Mouse (Mus musculus): Measurements from ENCODE around the gene Cask.

The Cask gene

DNA sequence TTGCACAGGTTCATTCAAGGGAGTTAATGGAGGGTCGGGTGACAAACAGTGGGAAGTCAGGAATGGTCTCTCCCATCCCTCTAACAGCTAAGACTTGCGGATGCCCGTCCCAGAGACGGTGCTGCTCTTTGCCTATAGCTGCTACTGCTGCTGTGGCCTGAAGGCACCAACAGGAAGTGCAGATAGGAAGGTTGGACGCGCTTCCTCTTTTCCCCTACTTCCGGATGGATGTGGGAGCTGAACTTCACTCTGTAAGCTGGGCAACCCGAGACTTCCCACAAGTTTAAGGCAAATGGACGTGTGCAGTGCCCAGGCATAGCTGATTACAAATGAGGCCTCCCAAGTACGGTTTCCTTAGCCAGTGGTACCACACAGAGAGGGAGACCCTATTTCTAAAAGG is 333.1 kb downstream of the Cask start:
- Histone ChIP-seq H3K36me3 (ENCODE audit: insufficient read depth, low read length) (no peaks in the 10 kb centered on the region), H3K4me1 (replicated peaks; ENCODE audit: low read depth, low read length) (no peaks in the 10 kb centered on the region), H3K4me3 (replicated peaks; ENCODE audit: low read length) (no peak overlapping the region), H3K27me3 (ENCODE audit: insufficient read depth, low read length) (no peaks in the 10 kb centered on the region), H3K9me3 (ENCODE audit: low read length) (no peaks in the 10 kb centered on the region)
- TF ChIP-seq CTCF (conservative IDR thresholded peaks at IDR 0.05; ENCODE audit: low read length), result no peak
- no peak for TF ChIP-seq POU5F1 (IDR thresholded peaks at IDR 0.05; ENCODE audit: borderline replicate concordance, low read length)

DNA sequence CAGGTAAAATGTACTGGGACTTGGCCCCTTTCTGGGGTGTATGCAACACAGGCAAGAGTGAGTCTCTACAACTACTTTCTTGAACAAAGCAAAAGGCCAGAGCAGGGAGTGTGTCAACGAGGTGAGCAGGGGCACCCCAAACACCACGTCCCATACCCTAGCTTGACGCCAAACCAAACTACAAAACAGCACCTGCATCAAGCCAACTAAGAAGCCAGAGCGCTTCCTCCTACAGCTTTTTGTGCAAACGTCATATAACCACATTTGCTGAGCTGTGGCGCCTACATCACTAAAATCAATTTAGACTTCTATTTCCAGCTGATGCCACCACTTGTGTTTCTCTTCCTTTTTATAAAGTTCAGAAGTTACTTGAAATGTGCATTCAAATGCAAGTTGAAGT is 334.7 kb downstream of the Cask start:
- no peaks in the 10 kb centered on the region for H3K36me3 ChIP-seq (ENCODE audit: insufficient read depth, low read length)
- no peaks in the 10 kb centered on the region for H3K4me1 ChIP-seq (replicated peaks; ENCODE audit: low read depth, low read length)
- no peaks in the 10 kb centered on the region for H3K27me3 ChIP-seq (ENCODE audit: insufficient read depth, low read length)
- TF ChIP-seq CTCF (conservative IDR thresholded peaks at IDR 0.05; ENCODE audit: low read length) (no peak), POU5F1 (IDR thresholded peaks at IDR 0.05; ENCODE audit: borderline replicate concordance, low read length) (no peak), NANOG (IDR thresholded peaks at IDR 0.05; ENCODE audit: borderline replicate concordance, low read length) (no peak)
- no peak overlapping the region for H3K4me3 ChIP-seq (replicated peaks; ENCODE audit: low read length)
- no peaks in the 10 kb centered on the region for H3K9me3 ChIP-seq (ENCODE audit: low read length)

DNA sequence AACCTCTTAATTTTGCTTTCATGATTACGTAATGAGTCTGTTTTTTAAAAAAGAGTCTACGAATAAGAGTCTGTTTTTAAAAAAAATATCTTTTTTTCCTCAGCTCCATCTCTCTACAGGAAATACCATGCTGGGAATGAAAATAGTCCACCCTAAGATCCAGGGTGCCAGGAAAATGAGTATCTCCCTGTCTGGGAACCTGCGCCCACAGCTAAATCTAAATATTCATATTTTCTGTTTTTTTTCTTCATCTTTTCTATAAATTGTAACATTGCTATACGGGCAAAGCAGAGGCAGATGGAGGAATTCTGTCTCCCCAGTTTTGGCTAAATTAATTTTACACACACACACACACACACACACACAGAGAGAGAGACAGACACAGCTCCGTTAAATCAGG is 337.3 kb downstream of the Cask start:
- Histone ChIP-seq H3K36me3 (ENCODE audit: insufficient read depth, low read length) (no peaks in the 10 kb centered on the region), H3K27me3 (ENCODE audit: insufficient read depth, low read length) (no peaks in the 10 kb centered on the region), H3K4me1 (replicated peaks; ENCODE audit: low read depth, low read length) (no peaks in the 10 kb centered on the region), H3K4me3 (replicated peaks; ENCODE audit: low read length) (no peak overlapping the region), H3K9me3 (ENCODE audit: low read length) (no peaks in the 10 kb centered on the region)
- TF ChIP-seq CTCF (conservative IDR thresholded peaks at IDR 0.05; ENCODE audit: low read length) (no peak), POU5F1 (IDR thresholded peaks at IDR 0.05; ENCODE audit: borderline replicate concordance, low read length) (no peak), NANOG (IDR thresholded peaks at IDR 0.05; ENCODE audit: borderline replicate concordance, low read length) (no peak)

DNA sequence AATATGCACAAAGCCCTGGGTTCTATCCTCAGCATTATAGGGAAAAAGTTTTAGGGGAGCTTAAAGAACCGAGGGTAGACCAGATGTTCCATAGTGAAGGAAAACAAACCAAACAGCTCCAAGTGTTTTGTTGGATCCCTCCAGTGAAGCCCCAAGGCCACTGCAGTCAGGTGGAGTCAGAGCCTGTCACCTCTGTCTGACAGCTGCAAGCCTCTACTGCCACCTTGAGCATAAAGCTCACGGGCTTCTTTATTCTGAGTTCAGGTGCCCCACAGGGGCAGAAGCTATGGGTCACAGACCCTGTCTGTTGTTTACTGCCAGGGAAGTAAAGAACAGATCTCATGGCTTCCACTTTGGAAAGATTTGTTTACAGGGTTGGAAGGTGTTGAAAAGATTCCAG is 338.0 kb downstream of the Cask start:
- Histone ChIP-seq H3K27me3 (ENCODE audit: insufficient read depth, low read length) (no peaks in the 10 kb centered on the region), H3K4me1 (replicated peaks; ENCODE audit: low read depth, low read length) (no peaks in the 10 kb centered on the region)
- TF ChIP-seq NANOG (IDR thresholded peaks at IDR 0.05; ENCODE audit: borderline replicate concordance, low read length) (no peak), POU5F1 (IDR thresholded peaks at IDR 0.05; ENCODE audit: borderline replicate concordance, low read length) (no peak), CTCF (conservative IDR thresholded peaks at IDR 0.05; ENCODE audit: low read length) (no peak)

DNA sequence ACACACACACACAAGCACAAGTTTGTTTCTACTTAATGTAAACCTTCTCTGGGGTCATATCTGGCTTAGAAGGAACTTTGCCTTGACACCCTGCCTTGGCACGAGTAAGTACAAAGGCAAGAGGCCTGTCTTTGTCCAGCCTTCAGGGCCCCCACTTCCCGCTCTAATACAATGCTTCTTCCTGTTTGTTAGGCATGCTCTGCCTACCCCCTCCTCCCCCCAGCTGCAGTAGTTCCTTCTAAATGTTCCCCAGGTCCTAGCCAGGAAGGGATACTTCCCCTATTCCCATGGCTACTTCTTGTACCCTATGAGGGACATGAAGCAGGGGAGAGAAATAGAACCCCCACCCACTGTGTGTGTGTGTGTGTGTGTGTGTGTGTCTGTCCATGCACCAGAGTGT is 344.8 kb downstream of the Cask start:
- H3K27me3 ChIP-seq (ENCODE audit: insufficient read depth, low read length), result no peaks in the 10 kb centered on the region
- peaks cover 6% of the 10 kb centered on the region; the same call in 1 of the 2 replicates for H3K4me1 ChIP-seq (replicated peaks; ENCODE audit: low read depth, low read length)
- TF ChIP-seq CTCF (conservative IDR thresholded peaks at IDR 0.05; ENCODE audit: low read length) (no peak), POU5F1 (IDR thresholded peaks at IDR 0.05; ENCODE audit: borderline replicate concordance, low read length) (no peak), NANOG (IDR thresholded peaks at IDR 0.05; ENCODE audit: borderline replicate concordance, low read length) (no peak)
- H3K4me3 ChIP-seq (replicated peaks; ENCODE audit: low read length), result no peak overlapping the region
- H3K9me3 ChIP-seq (ENCODE audit: low read length), result no peaks in the 10 kb centered on the region
- H3K36me3 ChIP-seq (ENCODE audit: insufficient read depth, low read length), result no peaks in the 10 kb centered on the region

More for the DNA sequence above, 338.0 kb downstream of the Cask start:
- Histone ChIP-seq H3K36me3 (ENCODE audit: insufficient read depth, low read length) (no peaks in the 10 kb centered on the region), H3K4me3 (replicated peaks; ENCODE audit: low read length) (no peak overlapping the region), H3K9me3 (ENCODE audit: low read length) (no peaks in the 10 kb centered on the region)

DNA sequence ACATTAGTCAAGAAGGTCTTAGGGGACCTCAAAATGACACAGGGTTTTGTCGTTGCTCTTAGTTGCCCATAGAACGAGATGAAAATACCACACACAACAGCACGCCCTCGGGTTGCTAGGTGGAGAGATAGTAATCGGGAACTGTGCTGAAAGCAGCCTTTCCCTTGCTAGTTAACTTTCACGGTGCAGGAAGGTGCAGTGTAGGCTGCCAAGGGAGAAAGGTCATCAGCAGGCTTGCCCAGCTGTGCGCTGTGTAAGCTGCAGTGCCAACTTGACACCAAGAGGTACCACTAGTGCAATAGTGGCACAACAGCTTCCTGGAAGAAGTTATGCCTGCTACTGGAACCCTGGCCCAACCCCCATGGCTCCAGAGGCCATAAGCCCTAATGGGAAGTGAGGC is 346.8 kb downstream of the Cask start:
- peaks cover 6% of the 10 kb centered on the region; the same call in 1 of the 2 replicates for H3K4me1 ChIP-seq (replicated peaks; ENCODE audit: low read depth, low read length)
- H3K4me3 ChIP-seq (replicated peaks; ENCODE audit: low read length), result no peak overlapping the region
- H3K36me3 ChIP-seq (ENCODE audit: insufficient read depth, low read length), result no peaks in the 10 kb centered on the region
- H3K9me3 ChIP-seq (ENCODE audit: low read length), result no peaks in the 10 kb centered on the region
- no peaks in the 10 kb centered on the region for H3K27me3 ChIP-seq (ENCODE audit: insufficient read depth, low read length)
- TF ChIP-seq CTCF (conservative IDR thresholded peaks at IDR 0.05; ENCODE audit: low read length) (no peak), NANOG (IDR thresholded peaks at IDR 0.05; ENCODE audit: borderline replicate concordance, low read length) (no peak)

DNA sequence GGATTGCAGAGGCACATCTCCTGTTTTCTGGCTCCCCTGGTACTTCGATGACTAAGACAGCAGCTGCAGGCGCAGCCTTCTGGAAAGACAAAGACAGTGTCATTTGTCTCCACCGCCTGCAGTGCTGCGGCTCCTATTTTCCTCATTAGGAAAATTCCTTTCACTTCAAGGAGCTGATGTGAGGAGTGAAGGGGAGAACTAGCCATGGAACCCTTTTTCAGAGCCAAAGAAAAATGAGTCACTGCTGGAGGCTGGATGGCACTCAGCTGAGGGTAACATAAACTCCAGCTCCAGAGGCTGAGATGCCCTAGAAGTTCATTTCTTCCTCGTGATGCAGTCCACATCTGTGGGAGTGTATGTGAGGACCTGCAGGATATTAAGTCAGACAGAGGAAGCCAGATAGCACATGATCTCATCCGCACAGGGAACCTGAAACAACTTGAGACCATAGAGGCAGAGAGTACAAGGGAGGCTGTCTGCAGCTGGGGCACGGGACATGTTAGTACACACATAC is 348.2 kb downstream of the Cask start:
- no peaks in the 10 kb centered on the region for H3K9me3 ChIP-seq (ENCODE audit: low read length)
- no peak overlapping the region for H3K4me3 ChIP-seq (replicated peaks; ENCODE audit: low read length)
- H3K36me3 ChIP-seq (ENCODE audit: insufficient read depth, low read length), result no peaks in the 10 kb centered on the region
- peaks cover 6% of the 10 kb centered on the region; the same call in 1 of the 2 replicates for H3K4me1 ChIP-seq (replicated peaks; ENCODE audit: low read depth, low read length)
- H3K27me3 ChIP-seq (ENCODE audit: insufficient read depth, low read length), result no peaks in the 10 kb centered on the region
- no peak for TF ChIP-seq NANOG (IDR thresholded peaks at IDR 0.05; ENCODE audit: borderline replicate concordance, low read length)
- no peak for TF ChIP-seq POU5F1 (IDR thresholded peaks at IDR 0.05; ENCODE audit: borderline replicate concordance, low read length)
- no peak for TF ChIP-seq CTCF (conservative IDR thresholded peaks at IDR 0.05; ENCODE audit: low read length)

DNA sequence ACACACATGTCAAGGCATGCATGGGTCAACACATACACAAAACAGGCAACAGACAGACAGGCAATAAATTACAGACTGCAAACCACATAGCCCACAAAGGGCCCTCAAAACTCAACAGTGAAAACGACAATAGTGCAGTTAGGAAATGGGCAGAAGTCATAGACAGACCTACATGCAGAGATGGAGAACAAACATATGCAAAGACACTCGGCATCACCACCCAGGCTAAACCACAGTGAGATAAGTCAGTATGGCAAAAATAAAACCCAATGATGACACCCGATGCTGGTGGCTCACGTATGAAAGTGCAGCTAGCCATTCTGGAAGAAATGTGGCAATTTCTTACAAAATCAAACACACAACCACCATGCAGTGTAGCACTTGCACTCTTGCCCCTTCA is 350.9 kb downstream of the Cask start:
- TF ChIP-seq POU5F1 (IDR thresholded peaks at IDR 0.05; ENCODE audit: borderline replicate concordance, low read length), result no peak
- no peak for TF ChIP-seq CTCF (conservative IDR thresholded peaks at IDR 0.05; ENCODE audit: low read length)
- TF ChIP-seq NANOG (IDR thresholded peaks at IDR 0.05; ENCODE audit: borderline replicate concordance, low read length), result no peak
- no peak overlapping the region for H3K4me3 ChIP-seq (replicated peaks; ENCODE audit: low read length)
- H3K27me3 ChIP-seq (ENCODE audit: insufficient read depth, low read length), result no peaks in the 10 kb centered on the region
- no peaks in the 10 kb centered on the region for H3K9me3 ChIP-seq (ENCODE audit: low read length)
- H3K4me1 ChIP-seq (replicated peaks; ENCODE audit: low read depth, low read length), result peaks cover 6% of the 10 kb centered on the region; the same call in 1 of the 2 replicates
- H3K36me3 ChIP-seq (ENCODE audit: insufficient read depth, low read length), result no peaks in the 10 kb centered on the region
